Mouse (Mus musculus) embryonic facial prominence, embryonic 11.5 days (tissue): ENCODE data around the gene Pnpla1. TPM values are rescaled to one million over a fixed set of nuclear protein-coding genes. Genes with fewer than 3 reads are reported as not detected.
"Not testable (repeated sequence)": the region's sequence is repeated elsewhere in the genome, so short reads cannot be mapped to it uniquely, and the experiment has no call there.

Experiments
- ATAC-seq: fragments of 200-750 bp; cut with Nextera tagmentation; replicated peaks from 2 replicates; pipeline ENCODE4 v1.8.0; 2017; ENCODE audit warnings: low read depth; ENCODE audit not compliant: insufficient number of reproducible peaks, low FRiP score, low TSS enrichment
- DNase-seq: peaks from one replicate; pipeline ENCODE4 v3.0.0-alpha.2; 2015; ENCODE audit warnings: low spot score
- H3K27ac ChIP-seq: fragments of 300-500 bp; sonication (generic); replicated peaks from 2 replicates; pipeline ENCODE4 v1.5.1; 2014; ENCODE audit warnings: mild to moderate bottlenecking, low read depth, low read length, control low read depth
- H3K27me3 ChIP-seq: fragments of 300-500 bp; sonication (generic); 2 replicates; pipeline ENCODE4 v1.6.1; 2014; ENCODE audit warnings: mild to moderate bottlenecking, low read length, moderate library complexity, mixed read lengths; ENCODE audit not compliant: control insufficient read depth, insufficient read depth
- H3K36me3 ChIP-seq: fragments of 300-500 bp; sonication (generic); replicated peaks from 2 replicates; pipeline ENCODE4 v1.6.1; 2014; ENCODE audit warnings: low read depth, mild to moderate bottlenecking, low read length, moderate library complexity, mixed read lengths; ENCODE audit not compliant: control insufficient read depth, insufficient read depth
- H3K4me1 ChIP-seq: fragments of 300-500 bp; sonication (generic); 2 replicates; pipeline ENCODE4 v1.6.1; 2014; ENCODE audit warnings: low read length, mixed read lengths; ENCODE audit not compliant: control insufficient read depth, insufficient read depth
- H3K4me2 ChIP-seq: fragments of 300-500 bp; sonication (generic); 2 replicates; pipeline ENCODE4 v1.6.1; 2014; ENCODE audit warnings: low read depth, mild to moderate bottlenecking, control low read depth, low read length, moderate library complexity
- H3K4me3 ChIP-seq: fragments of 300-500 bp; sonication (generic); 2 replicates; pipeline ENCODE4 v1.5.1; 2014; ENCODE audit warnings: low read depth, low read length, control low read depth
- H3K9ac ChIP-seq: fragments of 300-500 bp; sonication (generic); replicated peaks from 2 replicates; pipeline ENCODE4 v1.6.1; 2014; ENCODE audit warnings: mild to moderate bottlenecking, control low read depth, low read length
- H3K9me3 ChIP-seq: fragments of 300-500 bp; sonication (generic); replicated peaks from 2 replicates; pipeline ENCODE4 v1.6.1; 2016; ENCODE audit warnings: mild to moderate bottlenecking, low read length, inconsistent platforms, mixed read lengths; ENCODE audit not compliant: control insufficient read depth
- WGBS: fragments of 180-500 bp; shearing (Covaris S2); extraction: QIAGEN DNeasy Blood & Tissue Kit; methylation state at CpG from one replicate; pipeline ENCODE4 v1.1.7; 2014; 5-methylcytosine and 5-hydroxymethylcytosine counted together
- polyA plus RNA-seq: library from polyadenylated mRNA; unstranded; fragments of >200 nt; fragmentation: Nextera tagmentation; extraction: Ambion mirVana; gene quantifications from 2 replicates; pipeline ENCODE4 v1.2.1, GENCODE M21; 2014

The Pnpla1 gene
- polyA plus RNA-seq, 1 experiment from 2014 or later = not detected

GRCm38 (mm10) chr17:28829120-28829519 is 29.1 kb upstream of the Pnpla1 start:
- WGBS = 88% methylated on average over 14 of the region's 14 CpGs
- no peaks in the 10 kb centered on the region for H3K9me3 ChIP-seq
- no peak overlapping the region for H3K4me2 ChIP-seq
- no peak for DNase-seq
- no peaks in the 10 kb centered on the region for H3K27me3 ChIP-seq
- H3K9ac ChIP-seq = no peak overlapping the region
- no peak for ATAC-seq
- peaks cover 3% of the 10 kb centered on the region for H3K36me3 ChIP-seq
- H3K27ac ChIP-seq = no peak overlapping the region
- H3K4me1 ChIP-seq = no peaks in the 10 kb centered on the region
- no peak overlapping the region for H3K4me3 ChIP-seq

- ATAC-seq (no peak), DNase-seq (no peak)
- peaks cover 3% of the 10 kb centered on the region for H3K36me3 ChIP-seq
- H3K9me3 ChIP-seq = no peaks in the 10 kb centered on the region
- no peak overlapping the region for H3K4me2 ChIP-seq
- H3K4me1 ChIP-seq = no peaks in the 10 kb centered on the region
- H3K9ac ChIP-seq = no peak overlapping the region
- no peak overlapping the region for H3K27ac ChIP-seq
- H3K27me3 ChIP-seq = no peaks in the 10 kb centered on the region
- 78% methylated on average over 8 of the region's 8 CpGs for WGBS
- H3K4me3 ChIP-seq = no peak overlapping the region
These were observed 27.1 kb upstream of the Pnpla1 start for GRCm38 (mm10) chr17:28831065-28831464.

- H3K27ac ChIP-seq = no peak overlapping the region
- no peak for DNase-seq
- ATAC-seq = no peak
- no peaks in the 10 kb centered on the region for H3K4me1 ChIP-seq
- H3K9me3 ChIP-seq = no peaks in the 10 kb centered on the region
- no peak overlapping the region for H3K4me2 ChIP-seq
- no peak overlapping the region for H3K4me3 ChIP-seq
- no peaks in the 10 kb centered on the region for H3K27me3 ChIP-seq
- H3K36me3 ChIP-seq = peaks cover 9% of the 10 kb centered on the region
- WGBS = 81% methylated on average over 9 of the region's 9 CpGs
- H3K9ac ChIP-seq = no peak overlapping the region
These were observed 26.2 kb upstream of the Pnpla1 start for GRCm38 (mm10) chr17:28832040-28832439.

GRCm38 (mm10) chr17:28832875-28833274 is 25.3 kb upstream of the Pnpla1 start:
- H3K36me3 ChIP-seq = peaks cover 13% of the 10 kb centered on the region

GRCm38 (mm10) chr17:28834676-28835075 is 23.5 kb upstream of the Pnpla1 start:
- no peak for DNase-seq
- Histone ChIP-seq H3K4me2 (no peak overlapping the region), H3K9ac (no peak overlapping the region), H3K36me3 (peaks cover 20% of the 10 kb centered on the region), H3K4me1 (no peaks in the 10 kb centered on the region), H3K4me3 (no peak overlapping the region), H3K27me3 (no peaks in the 10 kb centered on the region), H3K9me3 (no peaks in the 10 kb centered on the region), H3K27ac (no peak overlapping the region)
- ATAC-seq = no peak
- WGBS = 87% methylated on average over 10 of the region's 10 CpGs

More at GRCm38 (mm10) chr17:28832875-28833274, 25.3 kb upstream of the Pnpla1 start:
- Histone ChIP-seq H3K4me3 (no peak overlapping the region), H3K27me3 (no peaks in the 10 kb centered on the region), H3K9ac (no peak overlapping the region), H3K4me1 (no peaks in the 10 kb centered on the region), H3K27ac (no peak overlapping the region), H3K9me3 (no peaks in the 10 kb centered on the region), H3K4me2 (no peak overlapping the region)
- ATAC-seq (no peak), DNase-seq (no peak)
- 87% methylated on average over 3 of the region's 3 CpGs for WGBS

- Histone ChIP-seq H3K27me3 (no peaks in the 10 kb centered on the region), H3K4me1 (no peaks in the 10 kb centered on the region), H3K9ac (no peak overlapping the region), H3K4me2 (no peak overlapping the region), H3K9me3 (no peaks in the 10 kb centered on the region), H3K27ac (no peak overlapping the region), H3K4me3 (no peak overlapping the region), H3K36me3 (peaks cover 20% of the 10 kb centered on the region)
- WGBS = 92% methylated on average over 7 of the region's 7 CpGs
- no peak for DNase-seq
- no peak for ATAC-seq
These were observed 20.4 kb upstream of the Pnpla1 start for GRCm38 (mm10) chr17:28837840-28838239.

GRCm38 (mm10) chr17:28841947-28842346 is 16.3 kb upstream of the Pnpla1 start:
- not testable (repeated sequence) for H3K4me1 ChIP-seq, ATAC-seq, H3K4me2 ChIP-seq, H3K27ac ChIP-seq, H3K9ac ChIP-seq, DNase-seq, H3K4me3 ChIP-seq, H3K9me3 ChIP-seq, H3K27me3 ChIP-seq
- 92% methylated on average over 4 of the region's 4 CpGs for WGBS
- H3K36me3 ChIP-seq = peaks cover 14% of the 10 kb centered on the region

- Histone ChIP-seq H3K36me3 (peaks cover 4% of the 10 kb centered on the region), H3K9ac (no peak overlapping the region), H3K27ac (no peak overlapping the region), H3K9me3 (no peaks in the 10 kb centered on the region), H3K4me1 (no peaks in the 10 kb centered on the region), H3K4me3 (no peak overlapping the region), H3K27me3 (no peaks in the 10 kb centered on the region), H3K4me2 (no peak overlapping the region)
- WGBS = 81% methylated on average over 5 of the region's 5 CpGs
- no peak for DNase-seq
- no peak for ATAC-seq
These were observed 14.5 kb upstream of the Pnpla1 start for GRCm38 (mm10) chr17:28843665-28844064.
